9 mouse cellular contexts compared by ENCODE assay signal in the genomic region with DNA sequence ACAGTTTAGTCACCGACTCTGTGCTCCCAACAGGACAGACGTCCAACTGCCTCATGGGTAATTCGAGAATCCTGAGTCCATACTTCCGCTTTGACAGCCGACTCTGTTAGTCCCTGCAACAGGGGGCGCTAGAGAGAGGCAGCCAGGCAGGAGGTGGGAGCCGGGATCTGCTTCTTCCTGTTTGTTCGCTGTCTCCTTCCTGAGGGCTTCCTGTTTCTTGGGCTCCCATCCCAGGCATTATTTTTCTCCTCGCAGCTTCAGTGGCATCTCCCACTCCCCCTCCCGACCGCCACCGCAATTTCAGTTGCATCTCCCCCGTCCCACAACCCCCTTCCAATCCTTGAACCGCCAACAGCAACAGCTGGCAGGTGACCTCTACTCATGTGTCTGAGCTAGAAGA.
DNase-seq lines count a peak whose midpoint lies in the region; ATAC-seq lines count a peak whose summit lies in the region.
"Had no signal": no experiment of that assay in that cellular context is flagged by ENCODE, and none has a peak within 500 bp of the region (broad histone marks: within the 10 kb centered on the region; RNA-seq: fewer than 3 reads in every experiment).

No protein-coding gene starts in this region.

- H3K27me3 ChIP-seq in kidney, embryonic 16.5 days (ENCODE audit: insufficient read depth, low read length): no peaks in the 10 kb centered on the region

- no peak overlapping the region for H3K4me3 ChIP-seq in kidney, embryonic 16.5 days (ENCODE audit: low read length)
- H3K4me3 ChIP-seq: myocyte had no signal

- WGBS in kidney, embryonic 16.5 days: 32% methylated on average over 14 of the region's 14 CpGs

- no peak overlapping the region for H3K9ac ChIP-seq in kidney, embryonic 16.5 days (replicated peaks; ENCODE audit: low read length)

- peaks cover 32% of the 10 kb centered on the region for H3K4me1 ChIP-seq in kidney, embryonic 16.5 days (ENCODE audit: insufficient read depth, low read length)

- DNase-seq in CD4-positive, CD25-positive, alpha-beta regulatory T cell, adult 2 months (ENCODE audit: low read depth, low spot score): peak; percentile 43
- DNase-seq in adrenal gland, postnatal 10 days: peak; percentile 65
- peak; percentile 88 for DNase-seq in lung, postnatal 36 days
- DNase-seq in T-cell, adult 2 months (ENCODE audit: low spot score): no peak

- ATAC-seq in CD4-positive, CD25-positive, alpha-beta regulatory T cell, adult 4 months: no peak
- ATAC-seq in granulocyte monocyte progenitor cell, adult 5-6 weeks (replicated peaks; ENCODE audit: poor library complexity, severe bottlenecking): 0 out of 2 replicates have a peak, but pooled peaks have one; percentile 18
- peak; percentile 22; the same call in 1 of the 2 replicates for ATAC-seq in kidney, embryonic 16.5 days (ENCODE audit: low FRiP score, low TSS enrichment)
- ATAC-seq in megakaryocyte-erythroid progenitor cell, adult 5-6 weeks (replicated peaks; ENCODE audit: low FRiP score, low TSS enrichment, poor library complexity, severe bottlenecking): no peak

- H3K27ac ChIP-seq in kidney, embryonic 16.5 days (ENCODE audit: low read length): peak overlapping the region; percentile 65

- peak overlapping the region; percentile 32 for H3K4me2 ChIP-seq in kidney, embryonic 16.5 days (replicated peaks; ENCODE audit: low read depth, low read length)

- H3K36me3 ChIP-seq in kidney, embryonic 16.5 days (ENCODE audit: insufficient read depth, low read length): no peaks in the 10 kb centered on the region

- H3K9me3 ChIP-seq in kidney, embryonic 16.5 days (ENCODE audit: low read length): no peaks in the 10 kb centered on the region

Comparison
In these comparisons a context has a peak if more than half of its experiments do, and no peak if none do; other contexts are left out.
1. ATAC-seq: peak in granulocyte monocyte progenitor cell, adult 5-6 weeks (single experiment) and kidney, embryonic 16.5 days (single experiment); none in CD4-positive, CD25-positive, alpha-beta regulatory T cell, adult 4 months (single experiment) and megakaryocyte-erythroid progenitor cell, adult 5-6 weeks (single experiment).